Mouse (Mus musculus) neutrophil, adult 5-6 weeks (primary cell): ENCODE results near the gene Ces1b. TPM values are rescaled to one million over a fixed set of nuclear protein-coding genes. Genes with fewer than 3 reads are reported as not detected.
A peak's percentile ranks its signal among the peaks of the same experiment; 100 is the strongest.

ENCODE experiments used
- ATAC-seq: fragments of 151-379, 151-347 bp; 2 replicates; pipeline ENCODE4 v1.8.0; 2017; ENCODE audit warnings: mild to moderate bottlenecking, moderate TSS enrichment; ENCODE audit not compliant: insufficient number of reproducible peaks, poor library complexity, low FRiP score, severe bottlenecking; ENCODE audit errors: extremely low read depth
- total RNA-seq: library from RNA; stranded (forward); fragments of 200-1000 nt; gene quantifications from 2 replicates; pipeline ENCODE4 v1.2.3, GENCODE M21; 2017

The Ces1b gene
- total RNA-seq, 1 experiment from 2014 or later = not detected

GRCm38 (mm10) chr8:93014300-93014699, 65.5 kb downstream of the Ces1b start:
- no peak for ATAC-seq

GRCm38 (mm10) chr8:93012226-93012625, 67.6 kb downstream of the Ces1b start:
- no peak for ATAC-seq

GRCm38 (mm10) chr8:93011439-93011838, 68.4 kb downstream of the Ces1b start:
- ATAC-seq = peak; percentile 70

- no peak for ATAC-seq
Observed at GRCm38 (mm10) chr8:93010286-93010685, 69.5 kb downstream of the Ces1b start.

Other genes with a start within 250 kb of the Ces1b start
- 159 and 165 TPM in 2 replicates for gene Lpcat2, start 224.7 kb downstream of the Ces1b start, total RNA-seq
- 11.8 and 15.7 TPM in 2 replicates for gene Capns2, start 178.6 kb downstream of the Ces1b start, total RNA-seq
- gene Slc6a2, start 119.9 kb downstream of the Ces1b start, total RNA-seq = not detected in 2 replicates
- not detected in 2 replicates for gene Ces1a, start 31.8 kb downstream of the Ces1b start, total RNA-seq
- gene Ces1c, start 51.3 kb upstream of the Ces1b start, total RNA-seq = not detected in 2 replicates
- 2.8 and 5.0 TPM in 2 replicates for gene Ces1d, start 117.8 kb upstream of the Ces1b start, total RNA-seq
- gene Ces1e, start 149.6 kb upstream of the Ces1b start, total RNA-seq = not detected in 2 replicates
- gene Ces1f, start 199.7 kb upstream of the Ces1b start, total RNA-seq = not detected in 2 replicates